In the genomic region with DNA sequence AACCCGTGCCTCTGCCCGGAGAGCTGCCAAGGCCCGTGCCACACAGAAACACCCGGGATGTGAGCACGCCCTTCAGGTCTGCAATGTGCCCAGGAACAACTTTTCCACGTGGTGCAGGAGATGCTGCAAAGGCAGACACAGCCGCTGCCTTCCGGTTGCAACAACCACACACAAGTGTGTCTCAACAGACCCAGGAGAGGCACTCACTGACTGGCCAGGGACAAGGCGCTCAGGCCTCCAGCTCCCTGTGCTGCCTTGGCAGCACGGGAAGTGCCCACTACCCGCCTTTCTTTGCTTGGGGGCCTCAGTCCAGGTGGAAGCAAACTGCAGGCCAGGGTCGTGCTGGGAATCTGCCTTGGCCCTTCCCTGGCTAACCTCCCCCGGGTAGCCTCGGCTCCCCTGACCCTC, we compare ENCODE assay signal across 7 mouse cellular contexts. TPM values are rescaled to one million over a fixed set of nuclear protein-coding genes. Genes with fewer than 3 reads are reported as not detected.
DNase-seq lines count a peak whose midpoint lies in the region; ATAC-seq and TF ChIP-seq lines count a peak whose summit lies in the region.

No protein-coding gene starts in this region.

- no peak overlapping the region for H3K27ac ChIP-seq in forebrain, embryonic 15.5 days (replicated peaks)
- H3K27ac ChIP-seq in intestine, embryonic 14.5 days (ENCODE audit: low read depth): no peak overlapping the region
- no peak overlapping the region for H3K27ac ChIP-seq in limb, embryonic 14.5 days (replicated peaks; ENCODE audit: low read depth, low read length)
- no peak overlapping the region for H3K27ac ChIP-seq in midbrain, embryonic 13.5 days
- peak overlapping the region; percentile 83 for H3K27ac ChIP-seq in spleen, adult 2 months (ENCODE audit: insufficient read depth, low read length)

- no peak for TF ChIP-seq CTCF in brain, embryonic 14.5 days (IDR thresholded peaks at IDR 0.05; ENCODE audit: borderline replicate concordance, extremely low read depth, insufficient read depth, insufficient read length)
- TF ChIP-seq CTCF in spleen, adult 2 months (IDR thresholded peaks at IDR 0.05; ENCODE audit: extremely low read depth, insufficient read depth, insufficient read length, insufficient replicate concordance): no peak

- H3K27me3 ChIP-seq in forebrain, embryonic 15.5 days: no peaks in the 10 kb centered on the region
- no peaks in the 10 kb centered on the region for H3K27me3 ChIP-seq in intestine, embryonic 14.5 days (replicated peaks; ENCODE audit: control insufficient read depth, insufficient read depth, low read length)
- no peaks in the 10 kb centered on the region for H3K27me3 ChIP-seq in limb, embryonic 14.5 days (ENCODE audit: control insufficient read depth, insufficient read depth, low read length)
- H3K27me3 ChIP-seq in midbrain, embryonic 13.5 days: peaks cover 2% of the 10 kb centered on the region; the same call in 1 of the 2 replicates
- no peaks in the 10 kb centered on the region for H3K27me3 ChIP-seq in spleen, adult 2 months (ENCODE audit: control insufficient read depth, insufficient read depth, low read length)

- no peaks in the 10 kb centered on the region for H3K36me3 ChIP-seq in forebrain, embryonic 15.5 days
- no peaks in the 10 kb centered on the region for H3K36me3 ChIP-seq in intestine, embryonic 14.5 days (ENCODE audit: control insufficient read depth, insufficient read depth, low read length)
- H3K36me3 ChIP-seq in limb, embryonic 14.5 days (ENCODE audit: control insufficient read depth, insufficient read depth, low read length): no peaks in the 10 kb centered on the region
- H3K36me3 ChIP-seq in midbrain, embryonic 13.5 days: no peaks in the 10 kb centered on the region
- H3K36me3 ChIP-seq in spleen, adult 2 months (ENCODE audit: control insufficient read depth, insufficient read depth, low read length): no peaks in the 10 kb centered on the region

- peak overlapping the region; percentile 92 for H3K4me2 ChIP-seq in forebrain, embryonic 15.5 days (replicated peaks)
- H3K4me2 ChIP-seq in intestine, embryonic 14.5 days (ENCODE audit: low read length): peak overlapping the region; percentile 88
- H3K4me2 ChIP-seq in limb, embryonic 14.5 days (replicated peaks; ENCODE audit: low read depth, low read length, severe bottlenecking): peak overlapping the region; percentile 97
- peak overlapping the region; percentile 100 for H3K4me2 ChIP-seq in midbrain, embryonic 13.5 days (replicated peaks)

- no peak for TF ChIP-seq POLR2A in brain, embryonic 14.5 days (IDR thresholded peaks at IDR 0.05; ENCODE audit: borderline replicate concordance, extremely low read depth, insufficient read depth, insufficient read length, poor library complexity, severe bottlenecking)
- no peak for TF ChIP-seq POLR2A in limb, embryonic 14.5 days (IDR thresholded peaks at IDR 0.05; ENCODE audit: borderline replicate concordance, extremely low read depth, insufficient read depth, insufficient read length)
- no peak for TF ChIP-seq POLR2A in spleen, adult 2 months (IDR thresholded peaks at IDR 0.05; ENCODE audit: low read depth, low read length)

- peak overlapping the region; percentile 83 for H3K4me3 ChIP-seq in forebrain, embryonic 15.5 days
- peak overlapping the region; percentile 66 for H3K4me3 ChIP-seq in intestine, embryonic 14.5 days (ENCODE audit: low read depth, low read length)
- peak overlapping the region; percentile 91 for H3K4me3 ChIP-seq in limb, embryonic 14.5 days (replicated peaks; ENCODE audit: low read length)
- peak overlapping the region; percentile 92 for H3K4me3 ChIP-seq in midbrain, embryonic 13.5 days (replicated peaks)
- H3K4me3 ChIP-seq in spleen, adult 2 months (ENCODE audit: extremely low read depth, insufficient read depth, insufficient read length): peak overlapping the region; percentile 88

- no peak; the same call in 1 of the 2 replicates for ATAC-seq in forebrain, embryonic 15.5 days (replicated peaks)
- ATAC-seq in intestine, embryonic 14.5 days (replicated peaks; ENCODE audit: low FRiP score, low TSS enrichment, low read depth): no peak
- no peak for ATAC-seq in limb, embryonic 14.5 days (ENCODE audit: low FRiP score, low read depth)
- ATAC-seq in midbrain, embryonic 13.5 days: no peak

- H3K9me3 ChIP-seq in forebrain, embryonic 15.5 days: no peaks in the 10 kb centered on the region
- no peaks in the 10 kb centered on the region for H3K9me3 ChIP-seq in intestine, embryonic 14.5 days (ENCODE audit: control insufficient read depth, low read length)
- H3K9me3 ChIP-seq in limb, embryonic 14.5 days (ENCODE audit: control insufficient read depth, low read length): no peaks in the 10 kb centered on the region
- no peaks in the 10 kb centered on the region for H3K9me3 ChIP-seq in midbrain, embryonic 13.5 days

- H3K9ac ChIP-seq in forebrain, embryonic 15.5 days (replicated peaks): peak overlapping the region; percentile 90
- H3K9ac ChIP-seq in intestine, embryonic 14.5 days (ENCODE audit: low read length): peak overlapping the region; percentile 88
- H3K9ac ChIP-seq in limb, embryonic 14.5 days (ENCODE audit: low read depth, low read length, severe bottlenecking): peak overlapping the region; percentile 84
- peak overlapping the region; percentile 89 for H3K9ac ChIP-seq in midbrain, embryonic 13.5 days (replicated peaks)

- peak; percentile 58 for DNase-seq in MN1 (ENCODE audit: low spot score)
- DNase-seq in brain, embryonic 14.5 days (ENCODE audit: low read depth): peak; percentile 42
- peak; percentile 69 for DNase-seq in intestine, embryonic 14.5 days (ENCODE audit: low spot score)
- DNase-seq in limb, embryonic 14.5 days (ENCODE audit: low spot score): peak; percentile 12
- DNase-seq in spleen, adult 2 months (ENCODE audit: low read depth in 1 of 2, low spot score in 2 of 2): peak in 1 of 2 experiments; percentile 26

- peaks cover 41% of the 10 kb centered on the region for H3K4me1 ChIP-seq in forebrain, embryonic 15.5 days
- peaks cover 20% of the 10 kb centered on the region for H3K4me1 ChIP-seq in intestine, embryonic 14.5 days (replicated peaks; ENCODE audit: control insufficient read depth, insufficient read depth, low read length)
- peaks cover 31% of the 10 kb centered on the region for H3K4me1 ChIP-seq in limb, embryonic 14.5 days (ENCODE audit: control insufficient read depth, insufficient read depth, low read length)
- peaks cover 40% of the 10 kb centered on the region for H3K4me1 ChIP-seq in midbrain, embryonic 13.5 days (replicated peaks)
- H3K4me1 ChIP-seq in spleen, adult 2 months (ENCODE audit: control insufficient read depth, insufficient read depth, insufficient read length): peaks cover 2% of the 10 kb centered on the region; the same call in 1 of the 2 replicates

- WGBS in forebrain, embryonic 15.5 days: 0% methylated on average over 14 of the region's 14 CpGs
- under 1% methylated on average over 14 of the region's 14 CpGs for WGBS in intestine, embryonic 14.5 days
- WGBS in limb, embryonic 14.5 days: 2% methylated on average over 13 of the region's 14 CpGs
- WGBS in midbrain, embryonic 13.5 days: under 1% methylated on average over 14 of the region's 14 CpGs
- WGBS in spleen, adult 2 months: 1% methylated on average over 14 of the region's 14 CpGs

RNA-seq across cellular contexts. Expression of a gene that starts 1.3 kb away (rescaled TPM):
- 10.9 and 18.8 TPM in 2 replicates for polyA plus RNA-seq in brain, embryonic 14.5 days (2012; rRNA removed)
- 8.7 and 9.2 TPM in 2 replicates for polyA plus RNA-seq in forebrain, embryonic 15.5 days (2015; fragmentation: Nextera tagmentation; extraction: Ambion mirVana)
- 15.5 and 16.6 TPM in 2 replicates for polyA plus RNA-seq in intestine, embryonic 14.5 days (2014; fragmentation: Nextera tagmentation; extraction: Ambion mirVana)
- polyA plus RNA-seq in limb, embryonic 14.5 days (2012; rRNA removed): 11.9 and 13.2 TPM in 2 replicates
- polyA plus RNA-seq in limb, embryonic 14.5 days (2014; fragmentation: Nextera tagmentation; extraction: Ambion mirVana): 15.3 and 19.1 TPM in 2 replicates
- polyA plus RNA-seq in midbrain, embryonic 13.5 days (2015; fragmentation: Nextera tagmentation; extraction: Ambion mirVana): 9.3 and 9.5 TPM in 2 replicates
- polyA plus RNA-seq in spleen, adult 2 months (2012; rRNA removed): 5.1 and 8.5 TPM in 2 replicates

RNA-seq across cellular contexts. Expression of a gene that starts 22.2 kb away (rescaled TPM):
- polyA plus RNA-seq in brain, embryonic 14.5 days (2012; rRNA removed): 137 and 205 TPM in 2 replicates
- 7.7 and 10.5 TPM in 2 replicates for polyA plus RNA-seq in forebrain, embryonic 15.5 days (2015; fragmentation: Nextera tagmentation; extraction: Ambion mirVana)
- polyA plus RNA-seq in intestine, embryonic 14.5 days (2014; fragmentation: Nextera tagmentation; extraction: Ambion mirVana): 43.2 and 55.6 TPM in 2 replicates
- polyA plus RNA-seq in limb, embryonic 14.5 days (2012; rRNA removed): 222 and 266 TPM in 2 replicates
- polyA plus RNA-seq in limb, embryonic 14.5 days (2014; fragmentation: Nextera tagmentation; extraction: Ambion mirVana): 17.6 and 54.2 TPM in 2 replicates
- polyA plus RNA-seq in midbrain, embryonic 13.5 days (2015; fragmentation: Nextera tagmentation; extraction: Ambion mirVana): 1.7 and 6.7 TPM in 2 replicates
- 4,176 and 4,457 TPM in 2 replicates for polyA plus RNA-seq in spleen, adult 2 months (2012; rRNA removed)

Comparison
In these comparisons a context has a peak if more than half of its experiments do, and no peak if none do; other contexts are left out.
1. RNA of a gene that starts 22.2 kb away (polyA plus RNA-seq): 4,176 to 4,457 TPM in spleen, adult 2 months; 17.6 to 266 TPM in limb, embryonic 14.5 days, 137 to 205 TPM in brain, embryonic 14.5 days, 43.2 to 55.6 TPM in intestine, embryonic 14.5 days, 7.7 to 10.5 TPM in forebrain, embryonic 15.5 days and 1.7 to 6.7 TPM in midbrain, embryonic 13.5 days; every median in the first group is over 10 times any median in the second.
2. Peak in every context shown above with its lines, with median percentiles within 50 percentile points of each other: H3K4me2 ChIP-seq, H3K4me3 ChIP-seq and H3K9ac ChIP-seq.